Mouse (Mus musculus) frontal cortex, postnatal 10 days (tissue): ENCODE results near the gene Gm10663.

Experiments used
- DNase-seq, 2 experiments: peaks; one replicate each; pipeline ENCODE4 v3.0.0; 2022; ENCODE audit warnings: low spot score in 2 of 2, mixed read lengths in 1 of 2

The Gm10663 gene

DNA sequence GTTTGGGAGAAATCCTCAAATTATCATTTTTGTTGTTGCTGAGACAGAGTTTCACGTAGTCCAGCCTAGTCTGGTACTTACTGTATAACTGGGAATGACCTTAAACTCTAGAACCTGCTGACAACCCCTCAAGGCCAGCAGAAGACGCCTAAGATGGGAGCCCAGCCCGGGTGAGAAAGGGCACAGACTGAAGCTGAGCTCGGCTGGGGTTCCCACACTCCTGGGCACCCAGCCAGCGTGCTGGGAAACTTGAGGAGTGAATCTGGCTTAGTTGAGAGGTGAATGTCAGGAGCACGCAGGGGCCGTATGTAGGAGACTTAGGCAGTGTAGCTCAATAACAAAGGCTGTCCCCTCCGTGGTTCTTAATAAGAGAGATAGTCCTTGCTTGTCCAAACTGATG is 12.9 kb downstream of the Gm10663 start:
- no peak for DNase-seq

DNA sequence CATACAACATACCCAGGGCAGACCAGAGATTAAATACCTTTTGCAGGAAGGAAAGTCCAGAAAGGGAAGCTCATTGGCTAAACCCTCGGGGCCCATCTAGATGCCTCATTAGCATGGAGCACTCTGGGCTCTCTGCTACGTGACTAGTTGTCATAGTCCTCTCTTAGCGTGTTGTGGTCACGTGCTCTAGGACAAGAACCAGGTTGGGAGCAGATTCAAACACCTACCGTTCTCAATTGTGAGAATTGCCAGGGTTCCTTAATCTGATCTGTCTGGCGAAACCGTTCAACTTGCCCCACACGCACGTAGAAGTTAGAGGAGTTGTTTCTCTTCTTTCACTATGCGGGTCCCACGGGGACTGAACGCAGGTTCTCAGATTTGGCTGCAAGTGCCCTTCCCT is 13.3 kb downstream of the Gm10663 start:
- DNase-seq, result no peak

DNA sequence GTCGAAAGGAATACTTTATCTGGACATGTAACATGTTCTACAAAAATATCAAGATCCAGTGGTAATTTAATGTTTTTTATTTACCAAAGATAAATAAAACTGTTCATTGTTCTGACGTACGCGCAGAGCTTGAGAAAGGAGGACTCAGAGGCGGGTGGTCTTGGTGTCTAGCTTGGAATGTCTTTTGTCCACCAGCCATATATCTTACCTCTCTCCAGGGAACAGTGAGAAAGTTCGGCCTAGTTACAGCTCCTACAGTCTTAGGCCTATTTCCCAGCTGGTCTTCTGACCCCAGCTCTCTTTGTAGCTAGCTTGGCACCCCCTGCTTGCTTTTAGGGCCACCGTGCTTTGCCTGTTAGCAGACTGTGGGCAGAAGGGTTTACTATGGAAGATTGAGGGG is 14.9 kb downstream of the Gm10663 start:
- DNase-seq, result no peak

DNA sequence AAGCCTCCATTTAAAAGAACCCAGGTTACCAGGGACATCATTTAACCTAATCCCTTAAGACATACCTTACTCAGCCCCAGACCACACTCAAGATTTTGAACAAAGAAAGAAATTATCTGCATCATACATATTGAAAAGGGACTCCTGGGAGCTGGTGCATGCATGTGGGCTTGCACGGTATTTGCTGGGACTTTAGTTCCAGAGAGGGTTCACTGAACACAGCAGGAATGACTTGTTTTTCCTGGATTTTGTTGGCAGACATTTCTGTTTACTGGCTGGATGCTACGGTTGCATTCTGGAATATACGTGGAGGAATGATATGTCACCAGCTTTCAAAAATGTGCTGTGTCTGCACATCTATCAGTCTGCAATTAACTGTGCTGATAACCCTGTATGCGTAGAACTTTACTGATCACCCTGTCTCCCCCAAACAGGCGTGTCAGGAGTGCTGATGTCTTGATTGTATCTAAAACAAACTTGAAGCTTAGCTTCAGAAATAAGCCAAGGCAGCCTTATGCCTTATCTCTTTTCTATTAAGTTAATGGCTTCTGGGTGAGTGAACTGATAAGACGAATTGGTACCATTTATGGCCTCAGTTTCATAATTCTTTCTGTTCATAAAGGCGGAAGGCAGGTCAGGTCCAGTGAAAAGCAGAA is 23.1 kb downstream of the Gm10663 start:
- no peak for DNase-seq

DNA sequence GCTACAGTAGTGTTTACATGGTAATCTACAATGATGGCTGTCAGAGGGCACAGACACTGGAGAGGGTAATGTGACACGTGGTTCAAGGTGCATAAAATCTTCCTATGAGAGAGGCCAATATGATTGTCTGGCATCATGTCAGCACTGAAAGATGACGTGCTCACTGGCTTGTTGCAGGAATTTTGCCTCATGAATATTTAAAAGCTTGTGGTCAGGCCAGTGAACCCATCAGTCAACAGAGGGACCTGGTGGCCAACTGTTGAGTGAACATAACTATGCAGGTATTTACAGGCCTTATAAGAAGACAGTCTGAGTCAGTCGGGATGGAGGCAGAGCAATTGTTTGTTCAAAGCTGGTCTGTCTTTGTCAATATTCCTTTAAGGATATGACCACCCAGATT is 24.9 kb downstream of the Gm10663 start:
- no peak for DNase-seq

DNA sequence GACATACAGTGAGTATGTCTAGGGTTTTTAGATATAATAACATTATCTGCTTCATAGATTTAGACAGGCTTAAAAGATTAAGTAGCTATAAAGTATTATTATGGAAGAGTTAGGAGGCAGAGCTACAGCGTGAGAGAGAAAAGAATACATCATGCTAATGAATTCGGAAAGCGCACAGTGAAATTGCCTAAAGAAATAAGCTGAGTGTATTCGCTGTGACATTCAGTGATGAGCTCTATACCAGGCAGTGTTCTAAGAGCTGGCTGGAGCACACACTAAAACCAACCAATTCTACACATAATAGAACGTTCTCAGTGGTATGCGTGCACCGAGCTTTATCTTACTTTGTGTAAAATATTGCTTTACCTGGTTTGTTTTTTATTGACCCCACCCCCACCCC is 28.8 kb downstream of the Gm10663 start:
- no peak for DNase-seq

DNA sequence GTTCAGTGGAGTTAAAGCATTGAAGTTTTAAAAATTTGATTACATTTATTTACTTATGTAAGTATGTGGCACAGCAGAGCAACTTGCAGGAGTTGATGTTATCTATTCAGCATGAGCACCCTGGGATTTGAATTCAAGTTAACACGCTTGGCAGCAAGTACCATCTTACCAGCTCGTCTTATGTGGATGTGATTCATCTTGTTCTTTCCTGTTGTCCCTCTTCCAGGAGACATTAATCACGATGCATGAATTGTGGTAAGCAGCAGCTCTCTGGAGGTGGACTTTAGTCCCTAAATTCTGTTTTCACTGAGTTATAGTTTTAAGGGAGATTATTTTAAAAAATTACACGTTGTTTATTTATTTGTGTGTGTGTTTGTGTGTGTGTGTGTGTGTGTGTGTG is 29.2 kb downstream of the Gm10663 start:
- no peak for DNase-seq

DNA sequence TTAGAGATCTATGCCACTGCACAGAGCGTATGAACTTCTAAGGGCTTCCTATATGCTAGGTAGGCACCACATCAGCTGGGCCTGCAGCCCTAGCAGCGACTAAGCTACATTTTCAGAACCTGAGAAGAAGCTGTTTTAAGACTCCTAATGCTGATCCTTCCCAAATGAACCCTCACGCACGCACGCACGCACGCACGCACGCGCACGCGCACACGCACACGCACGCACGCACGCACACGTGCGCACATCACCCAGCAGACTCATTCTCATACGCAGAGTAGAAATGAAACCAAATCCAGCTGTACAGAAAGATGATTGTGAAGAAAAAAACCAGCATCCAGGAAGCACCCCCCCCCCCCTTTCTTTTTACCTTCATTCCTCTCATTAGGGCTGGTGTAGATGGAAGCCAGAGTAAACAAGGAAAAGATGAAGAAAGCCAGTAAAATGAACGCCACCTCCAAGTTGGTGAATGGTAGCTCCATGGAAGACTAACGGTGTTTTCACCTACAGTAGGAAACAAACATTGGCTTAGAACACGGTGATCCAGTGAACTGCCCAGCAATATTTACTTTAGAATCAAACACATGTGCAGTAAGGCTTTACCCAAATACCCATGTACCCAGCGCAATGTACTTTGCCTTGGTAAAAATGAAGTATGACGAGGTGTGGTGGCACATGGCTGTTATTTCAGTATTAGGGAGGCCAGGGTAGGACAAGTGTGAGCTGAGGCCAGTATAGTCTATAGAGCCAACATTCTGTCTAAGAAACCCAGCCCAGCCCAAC is 33.3 kb downstream of the Gm10663 start:
- no peak for DNase-seq

DNA sequence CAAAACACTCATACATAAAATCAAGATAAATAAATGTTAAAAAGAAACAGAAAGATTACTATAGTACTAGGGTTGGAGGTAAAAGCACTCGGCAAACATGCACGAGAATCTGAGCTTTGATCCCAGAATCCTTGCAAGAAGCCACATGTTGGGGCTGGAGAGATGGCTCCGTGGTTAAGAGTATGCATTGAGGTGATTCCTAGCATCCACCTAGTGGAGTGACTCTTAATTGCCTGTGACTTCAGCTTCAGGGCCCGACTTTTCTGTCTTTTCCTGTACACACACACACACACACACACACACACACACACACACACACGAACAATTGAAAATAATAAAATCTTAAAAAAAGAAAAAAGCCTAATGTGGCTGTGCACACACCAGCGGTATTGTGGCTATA is 34.1 kb downstream of the Gm10663 start:
- DNase-seq, result no peak

DNA sequence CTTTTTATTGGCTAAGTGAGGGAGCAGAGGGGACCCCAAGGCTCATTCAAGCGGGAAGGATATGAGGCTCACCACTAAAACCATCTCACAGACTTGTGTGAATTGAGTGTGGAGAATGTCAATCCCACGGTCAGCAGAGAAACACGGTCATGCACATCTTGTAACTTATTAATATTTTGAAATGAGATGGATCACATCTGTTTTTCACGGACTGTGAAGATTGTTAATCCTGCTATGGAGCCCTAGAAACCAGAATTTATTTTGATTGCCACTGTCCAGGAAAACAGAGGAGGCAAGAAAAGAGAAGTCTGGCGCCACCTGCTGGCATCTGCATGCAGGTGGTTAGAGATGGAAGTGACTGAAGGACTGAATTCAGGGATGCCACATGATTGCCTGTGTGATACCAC is 35.5 kb downstream of the Gm10663 start:
- peak; percentile 8 to 68 for DNase-seq

DNA sequence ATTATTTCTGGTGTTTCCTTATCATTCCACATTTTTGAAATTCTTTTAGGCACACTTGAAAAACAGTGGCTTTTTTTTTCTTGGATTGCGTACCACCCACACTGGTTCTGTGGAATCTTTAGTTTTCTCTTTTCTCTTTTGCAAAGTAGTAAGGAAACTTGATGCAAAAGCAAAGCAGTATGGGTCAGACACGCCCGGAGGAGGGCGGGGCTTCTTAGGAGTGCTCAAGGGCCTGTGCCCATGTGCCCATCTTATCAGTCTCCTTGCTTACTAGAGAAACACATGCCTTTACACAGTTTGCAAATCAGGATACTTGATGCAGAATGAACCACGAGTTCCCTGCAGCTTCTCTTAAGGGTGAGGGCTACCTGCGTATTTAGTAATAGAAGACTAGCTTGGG is 37.3 kb downstream of the Gm10663 start:
- DNase-seq, result no peak

DNA sequence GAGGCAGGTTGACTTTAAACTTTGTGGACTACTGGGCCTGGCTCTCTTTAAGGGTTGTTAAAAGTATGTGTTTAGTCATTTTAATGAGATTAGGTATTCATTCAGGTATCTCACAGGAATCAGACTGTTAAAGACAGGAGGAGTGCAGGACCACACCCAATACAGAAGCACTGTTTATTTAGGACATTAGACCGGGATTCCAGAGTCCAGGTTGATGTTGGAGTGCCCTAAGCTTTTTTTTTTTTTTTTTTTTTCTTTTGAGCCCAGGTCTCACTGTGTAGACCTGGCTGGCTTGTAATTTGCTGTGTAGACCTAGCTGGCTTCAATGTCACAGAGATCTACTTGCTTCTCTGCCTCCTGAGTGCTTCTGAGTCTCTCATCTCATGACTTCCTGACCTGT is 51.2 kb downstream of the Gm10663 start:
- no peak for DNase-seq

DNA sequence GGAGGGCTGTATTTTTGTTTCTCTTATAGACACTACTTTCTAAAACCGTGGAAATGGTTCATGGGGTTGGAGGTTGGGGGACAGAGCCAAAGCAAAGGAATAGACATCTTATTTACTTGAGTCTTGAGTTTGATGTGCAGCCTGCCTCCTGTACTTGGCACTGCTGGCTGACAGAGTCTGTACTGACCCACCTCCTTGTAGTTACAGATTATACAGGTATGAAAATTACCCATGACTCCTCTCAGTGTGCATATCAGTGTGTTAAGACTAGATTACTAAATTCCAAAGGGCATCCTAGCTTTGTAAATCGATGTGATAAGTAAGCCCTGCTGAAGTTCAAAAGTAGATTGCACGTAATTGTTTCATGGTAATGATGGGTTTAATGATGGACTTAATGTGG is 51.6 kb downstream of the Gm10663 start:
- DNase-seq, result no peak
